Mouse (Mus musculus) thymus, adult 2 months (tissue): Measurements from ENCODE around the gene Ctnna3.

Experiments
- CTCF ChIP-seq: fragments of 200-500 bp; IDR thresholded peaks from 2 replicates; pipeline ENCODE4 v1.5.1; 2012; ENCODE audit warnings: mild to moderate bottlenecking, control low read depth, low read length, moderate library complexity, borderline replicate concordance; ENCODE audit not compliant: control insufficient read depth, poor library complexity, insufficient read depth; ENCODE audit errors: extremely low read depth
- POLR2A ChIP-seq: fragments of 200-500 bp; IDR thresholded peaks from 2 replicates; pipeline ENCODE4 v1.6.1; 2012; ENCODE audit warnings: mild to moderate bottlenecking, low read length, control low read depth, moderate library complexity; ENCODE audit not compliant: control insufficient read depth, poor library complexity, insufficient read depth; ENCODE audit errors: extremely low read depth

GRCm38 (mm10) chr10:63786390-63786789 is 356.5 kb downstream of the Ctnna3 start:
- no peak for TF ChIP-seq CTCF
- TF ChIP-seq POLR2A = no peak
